Mouse (Mus musculus): Measurements from ENCODE around the gene Dcaf1.

GRCm38 (mm10) chr9:106821050-106821617 lies 540 bp upstream of the Dcaf1 start:
- TF ChIP-seq POLR2A (IDR thresholded peaks at IDR 0.05; ENCODE audit: low read depth, low read length): no peak
- TF ChIP-seq CTCF (conservative IDR thresholded peaks at IDR 0.05 in 1 of 2, IDR thresholded peaks at IDR 0.05 in 1 of 2; ENCODE audit: low read depth in 2 of 2, low read length in 2 of 2): no peak
- no peak for TF ChIP-seq USF1 (IDR thresholded peaks at IDR 0.05; ENCODE audit: low read depth, low read length)
- TF ChIP-seq ZNF384 (IDR thresholded peaks at IDR 0.05; ENCODE audit: low read depth, low read length): no peak; the same call in 1 of the 2 replicates
- TF ChIP-seq HCFC1 (IDR thresholded peaks at IDR 0.05; ENCODE audit: low read depth, low read length): no peak
- no peak for TF ChIP-seq UBTF (IDR thresholded peaks at IDR 0.05; ENCODE audit: low read depth, low read length)
- 0 out of 2 replicates have a peak, but pooled peaks have one; percentile 35 for TF ChIP-seq MYC (IDR thresholded peaks at IDR 0.05; ENCODE audit: low read depth, low read length)
- TF ChIP-seq GABPA (IDR thresholded peaks at IDR 0.05; ENCODE audit: insufficient replicate concordance, low read depth, low read length): no peak
- TF ChIP-seq NRF1 (IDR thresholded peaks at IDR 0.05; ENCODE audit: low read depth, low read length): no peak
- TF ChIP-seq ZMIZ1 (IDR thresholded peaks at IDR 0.05; ENCODE audit: low read depth, low read length): 0 out of 2 replicates have a peak, but pooled peaks have one; percentile 34
- TF ChIP-seq TCF12 (IDR thresholded peaks at IDR 0.05; ENCODE audit: low read depth, low read length): no peak
